Mouse (Mus musculus) embryo, embryonic 11.5 days (tissue): ENCODE measurements at regions not wholly inside any gene's neighbourhood (a gene's known extent, or its start where the extent isn't known, plus 50 kb on each side); places are given as distances from the start of the nearest gene placed in this dataset.

ENCODE experiments used
- DNase-seq: peaks from one replicate; pipeline ENCODE4 v3.0.0-alpha.2; 2012; ENCODE audit warnings: low read depth, low spot score

GRCm38 (mm10) chr12:51118781-51119180 lies 229.1 kb upstream of the G2e3 start:
- DNase-seq = no peak

GRCm38 (mm10) chr12:51118021-51118694 lies 229.7 kb upstream of the G2e3 start:
- DNase-seq = no peak

GRCm38 (mm10) chr12:51117436-51118020 lies 230.3 kb upstream of the G2e3 start:
- DNase-seq = no peak

- DNase-seq = no peak
Measured at GRCm38 (mm10) chr12:51111811-51112210, 236.1 kb upstream of the G2e3 start.

GRCm38 (mm10) chr12:51108044-51108443 lies 239.8 kb upstream of the G2e3 start:
- no peak for DNase-seq

GRCm38 (mm10) chr12:51103541-51104042 lies 244.3 kb upstream of the G2e3 start:
- no peak for DNase-seq

GRCm38 (mm10) chr12:51101636-51102035 lies 246.2 kb upstream of the G2e3 start:
- no peak for DNase-seq

- DNase-seq = no peak
Measured at GRCm38 (mm10) chr12:51100868-51101267, 247.0 kb upstream of the G2e3 start.

GRCm38 (mm10) chr12:51095974-51096373 lies 251.9 kb upstream of the G2e3 start:
- DNase-seq = no peak

- no peak for DNase-seq
Measured at GRCm38 (mm10) chr12:51089324-51089723, 258.5 kb upstream of the G2e3 start.

- DNase-seq = no peak
Measured at GRCm38 (mm10) chr12:51081809-51082208, 266.1 kb upstream of the G2e3 start.

- no peak for DNase-seq
Measured at GRCm38 (mm10) chr12:51073503-51073902, 274.4 kb upstream of the G2e3 start.

GRCm38 (mm10) chr12:51060931-51061330 lies 286.9 kb upstream of the G2e3 start:
- no peak for DNase-seq

- DNase-seq = no peak
Measured at GRCm38 (mm10) chr12:51058569-51058968, 289.3 kb upstream of the G2e3 start.

- DNase-seq = no peak
Measured at GRCm38 (mm10) chr12:51058104-51058503, 289.8 kb upstream of the G2e3 start.

- DNase-seq = no peak
Measured at GRCm38 (mm10) chr12:51047116-51047515, 300.7 kb upstream of the G2e3 start.

GRCm38 (mm10) chr12:51045437-51045836 lies 302.4 kb upstream of the G2e3 start:
- DNase-seq = no peak

- no peak for DNase-seq
Measured at GRCm38 (mm10) chr12:51045020-51045419, 302.8 kb upstream of the G2e3 start.

- DNase-seq = no peak
Measured at GRCm38 (mm10) chr12:51032193-51032592, 315.7 kb upstream of the G2e3 start.

GRCm38 (mm10) chr12:51028601-51029174 lies 319.2 kb upstream of the G2e3 start:
- DNase-seq = no peak

- DNase-seq = no peak
Measured at GRCm38 (mm10) chr12:51026046-51026445, 321.8 kb upstream of the G2e3 start.

- DNase-seq = no peak
Measured at GRCm38 (mm10) chr12:51025531-51025930, 322.3 kb upstream of the G2e3 start.
